Mouse (Mus musculus) subcutaneous adipose tissue, adult 2 months (tissue): ENCODE data around the gene Zbtb45. TPM values are rescaled to one million over a fixed set of nuclear protein-coding genes. Genes with fewer than 3 reads are reported as not detected.

Experiments used
- polyA plus RNA-seq: library from polyadenylated mRNA; depleted of rRNA; stranded (reverse); fragments of >200 nt; gene quantifications from 2 replicates; pipeline ENCODE4 v1.2.3, GENCODE M21; 2012; ENCODE audit warnings: low replicate concordance; rRNA removed

The Zbtb45 gene
- polyA plus RNA-seq, result 12.3 and 22.9 TPM in 2 replicates

GRCm38 (mm10) chr7:13010005-13010908 is at the start of gene Zbtb45:
TSS of gene Zbtb45 (minus strand) at chr7:13010034.

DNA sequence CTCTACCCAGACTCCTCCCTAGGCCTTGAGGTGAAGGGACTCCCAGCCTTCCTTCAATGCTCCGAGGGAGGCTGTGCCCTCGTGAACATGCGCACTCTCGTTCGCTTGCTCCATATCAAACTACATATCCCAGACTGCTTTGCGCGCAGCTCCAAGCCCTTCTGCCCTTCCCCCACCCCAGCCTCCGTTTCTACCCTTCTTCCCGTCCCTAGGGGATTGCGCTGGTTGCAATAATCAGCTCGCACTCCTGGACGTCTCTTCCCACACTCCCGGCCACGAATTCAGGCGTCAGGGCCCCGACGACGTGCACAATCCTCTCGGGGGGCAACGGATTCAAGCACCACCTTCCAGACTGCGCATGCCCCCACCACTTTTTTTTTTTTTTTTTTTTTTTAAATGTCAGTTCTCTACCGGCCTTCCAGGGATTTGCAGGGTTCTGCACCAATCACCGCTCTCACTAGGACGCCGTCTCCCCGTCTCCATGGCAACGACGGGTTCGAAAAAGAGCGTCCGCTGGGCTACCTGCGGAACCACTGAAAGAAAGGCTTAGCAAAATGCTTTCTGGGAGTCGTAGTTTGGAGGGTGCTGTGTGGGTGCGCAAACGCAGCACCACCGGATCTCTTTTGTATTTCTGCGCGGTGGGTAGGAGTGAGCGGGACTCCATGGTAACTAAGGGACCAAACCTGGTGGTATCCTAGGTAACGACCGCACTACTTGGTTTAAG is 44.6 kb upstream of the Zbtb45 start, which contains the start of gene Mzf1:
Gene Mzf1 (minus strand): TSS at position 478 of the 724 bp plus-strand sequence.

DNA sequence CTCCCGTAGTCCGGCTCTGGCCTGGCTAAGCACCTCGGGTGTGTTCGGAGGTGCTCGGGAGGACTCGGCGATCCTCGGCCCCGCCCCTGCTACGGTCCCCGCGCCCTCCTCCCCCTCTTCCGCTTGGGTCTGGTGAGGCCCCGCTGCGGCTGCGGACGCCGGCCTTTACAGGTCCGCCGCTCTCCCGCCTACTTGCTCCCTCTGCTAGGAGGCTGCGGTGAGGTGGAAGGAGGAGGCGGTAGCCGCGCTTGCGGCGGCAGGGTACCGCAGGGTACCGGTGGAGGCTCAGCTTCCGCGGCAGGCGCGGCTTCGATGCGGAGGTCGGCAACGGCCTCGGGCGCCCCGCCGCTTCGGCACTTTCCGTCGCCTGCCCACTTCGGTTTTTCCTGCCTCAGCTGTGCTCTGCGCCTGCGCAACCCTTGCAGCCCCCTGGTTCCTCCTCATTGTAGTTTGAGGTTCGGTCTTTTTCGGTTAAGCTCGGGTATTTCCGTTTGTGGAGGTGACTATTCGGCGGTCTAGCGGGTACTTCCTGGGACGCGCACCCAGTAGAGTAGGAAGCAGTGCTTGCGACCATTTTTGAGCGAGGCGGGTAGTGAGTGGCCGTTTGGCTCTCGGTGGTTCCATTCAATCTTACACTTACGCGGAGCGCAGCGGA is 28.2 kb upstream of the Zbtb45 start, which contains the start of gene Ube2m:
Gene Ube2m (minus strand): TSS at position 375 of the 655 bp plus-strand sequence.

GRCm38 (mm10) chr7:13034148-13034977 is 24.5 kb upstream of the Zbtb45 start, which contains the start of gene Chmp2a:
TSS of gene Chmp2a (minus strand) at chr7:13034807.

DNA sequence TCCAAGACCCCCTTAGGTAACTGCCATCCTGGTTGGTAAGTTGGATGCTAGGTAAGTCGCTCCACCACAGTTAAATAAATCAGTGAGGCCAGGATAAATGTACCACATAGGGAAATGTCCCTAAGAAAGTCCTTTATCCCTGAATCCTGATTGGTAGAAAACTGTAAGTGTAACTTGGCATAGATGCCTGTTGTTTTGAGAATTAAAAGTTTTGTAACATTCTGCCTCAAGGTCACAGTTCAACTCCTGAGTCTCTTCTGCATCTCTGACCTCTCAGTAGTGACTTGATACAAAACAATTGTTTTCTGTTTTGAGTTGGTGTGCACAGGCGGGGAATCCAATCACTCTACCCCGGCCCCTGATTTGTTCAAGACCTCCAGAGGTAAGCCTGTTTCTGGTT is 11.0 kb downstream of the Zbtb45 start, which contains the start of gene Trim28:
Gene Trim28 (plus strand): TSS at position 264 of the 400 bp plus-strand sequence.

DNA sequence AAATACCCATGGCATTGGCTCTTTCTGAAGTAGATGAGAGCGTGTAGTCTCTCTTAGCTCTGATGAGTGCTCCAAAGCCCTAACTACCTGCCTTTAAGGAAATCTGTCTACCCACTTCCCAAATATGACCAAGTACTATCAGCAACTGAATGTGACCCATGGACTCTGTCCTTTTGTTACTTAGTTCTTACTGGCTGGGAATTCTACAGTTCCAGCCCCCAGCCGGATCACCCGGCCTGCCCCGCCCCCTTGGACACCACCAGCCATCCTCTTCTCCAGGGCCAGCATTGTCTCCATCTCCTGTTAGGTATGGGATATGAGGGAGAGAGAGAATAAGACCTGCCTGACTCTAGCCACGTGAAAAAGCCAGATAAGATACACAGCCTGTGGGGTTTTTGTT is 11.8 kb downstream of the Zbtb45 start, which contains the start of gene Slc27a5:
Gene Slc27a5 (minus strand): TSS at position 140 of the 400 bp plus-strand sequence.

GRCm38 (mm10) chr7:12977682-12978389 is 32.0 kb downstream of the Zbtb45 start, which contains the start of gene Zfp446:
TSS of gene Zfp446 (plus strand) at chr7:12977848.

DNA sequence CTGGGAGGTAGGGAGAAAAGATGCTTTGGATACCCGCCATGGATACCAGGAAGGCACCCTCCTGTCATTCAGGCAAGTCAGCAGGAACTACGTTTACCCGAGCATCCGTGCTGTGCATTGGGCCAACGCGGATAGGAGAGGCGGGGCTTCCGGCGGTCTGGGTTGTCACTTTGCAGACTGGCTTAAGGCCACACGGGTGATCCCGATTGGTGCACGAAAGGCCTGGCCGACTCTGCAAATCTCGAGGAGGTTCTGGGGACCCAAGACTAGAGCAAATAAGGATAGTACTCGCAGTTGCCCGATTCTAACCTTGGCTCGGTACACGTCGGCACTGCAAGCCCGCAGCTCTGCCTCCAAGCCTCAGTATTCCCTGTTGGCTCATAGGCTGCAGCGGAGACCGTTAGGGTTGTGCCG is 44.1 kb downstream of the Zbtb45 start, which contains the start of gene Zfp324:
Gene Zfp324 (plus strand): TSS at position 161 of the 414 bp plus-strand sequence.

Other genes with a start within 250 kb of the Zbtb45 start
- gene Zscan18, start 206.4 kb downstream of the Zbtb45 start, polyA plus RNA-seq, result 1.1 and 5.5 TPM in 2 replicates
- gene Zfp329, start 191.2 kb downstream of the Zbtb45 start, polyA plus RNA-seq, result 2.1 and 3.4 TPM in 2 replicates
- gene Zfp110, start 175.3 kb downstream of the Zbtb45 start, polyA plus RNA-seq, result 12.8 and 17.1 TPM in 2 replicates
- gene Zfp128, start 128.9 kb downstream of the Zbtb45 start, polyA plus RNA-seq, result 1.4 and 2.6 TPM in 2 replicates
- gene Zscan22, start 112.2 kb downstream of the Zbtb45 start, polyA plus RNA-seq, result 6.9 and 16.2 TPM in 2 replicates
- gene Rps5, start 87.7 kb downstream of the Zbtb45 start, polyA plus RNA-seq, result 1,231 and 3,702 TPM in 2 replicates
- gene Rnf225, start 82.6 kb downstream of the Zbtb45 start, polyA plus RNA-seq, result 0.26 and 0.54 TPM in 2 replicates
- 5.6 and 11.9 TPM in 2 replicates for gene Zfp324, start 44.2 kb downstream of the Zbtb45 start, polyA plus RNA-seq
- 5.9 and 11.7 TPM in 2 replicates for gene Zfp446, start 32.2 kb downstream of the Zbtb45 start, polyA plus RNA-seq
- 0.32 and 0.63 TPM in 2 replicates for gene Slc27a5, start 11.8 kb downstream of the Zbtb45 start, polyA plus RNA-seq
- gene Trim28, start 10.9 kb downstream of the Zbtb45 start, polyA plus RNA-seq, result 168 and 437 TPM in 2 replicates
- gene Chmp2a, start 24.8 kb upstream of the Zbtb45 start, polyA plus RNA-seq, result 100 and 104 TPM in 2 replicates
- gene Ube2m, start 28.2 kb upstream of the Zbtb45 start, polyA plus RNA-seq, result 232 and 241 TPM in 2 replicates
- 0.92 and 2.7 TPM in 2 replicates for gene Mzf1, start 44.7 kb upstream of the Zbtb45 start, polyA plus RNA-seq
- gene Vmn1r85, start 85.1 kb upstream of the Zbtb45 start, polyA plus RNA-seq, result not detected in 2 replicates
- not detected in 2 replicates for gene Vmn1r86, start 109.9 kb upstream of the Zbtb45 start, polyA plus RNA-seq
- gene Vmn1r87, start 130.1 kb upstream of the Zbtb45 start, polyA plus RNA-seq, result not detected in 2 replicates
- not detected in 2 replicates for gene Vmn1r88, start 149.5 kb upstream of the Zbtb45 start, polyA plus RNA-seq
- gene Vmn1r89, start 203.0 kb upstream of the Zbtb45 start, polyA plus RNA-seq, result not detected in 2 replicates